Mouse (Mus musculus) kidney, adult 2 months (tissue): ENCODE data around the gene Rbfox3. TPM values are rescaled to one million over a fixed set of nuclear protein-coding genes. Genes with fewer than 3 reads are reported as not detected.

ENCODE experiments used
- DNase-seq: peaks from one replicate; pipeline ENCODE4 v3.0.0; 2021
- H3K27ac ChIP-seq: fragments of 200-500 bp; 2 replicates; pipeline ENCODE4 v1.5.1; 2012; ENCODE audit warnings: low read depth, low read length, control low read depth, inconsistent platforms; ENCODE audit not compliant: insufficient read depth
- H3K27me3 ChIP-seq: fragments of 200-500 bp; replicated peaks from 2 replicates; pipeline ENCODE4 v1.6.1; 2012; ENCODE audit warnings: mild to moderate bottlenecking, moderate library complexity, low read length, inconsistent platforms; ENCODE audit not compliant: control insufficient read depth, insufficient read depth
- H3K36me3 ChIP-seq: fragments of 200-500 bp; 2 replicates; pipeline ENCODE4 v1.6.1; 2012; ENCODE audit warnings: mild to moderate bottlenecking, moderate library complexity, low read length, inconsistent platforms; ENCODE audit not compliant: control insufficient read depth, insufficient read depth
- H3K4me1 ChIP-seq: fragments of 200-500 bp; 2 replicates; pipeline ENCODE4 v1.6.1; 2011; ENCODE audit warnings: low read length; ENCODE audit not compliant: control insufficient read depth, insufficient read depth
- H3K4me3 ChIP-seq: fragments of 200-500 bp; 2 replicates; pipeline ENCODE4 v1.5.1; 2011; ENCODE audit warnings: mild to moderate bottlenecking, low read depth, low read length, control low read depth; ENCODE audit not compliant: insufficient read depth
- CTCF ChIP-seq: fragments of 200-500 bp; conservative IDR thresholded peaks from 2 replicates; pipeline ENCODE4 v1.5.1; 2011; ENCODE audit warnings: low read depth, mild to moderate bottlenecking, control low read depth, low read length, moderate library complexity, mixed read lengths; ENCODE audit not compliant: insufficient read depth, insufficient read length
- POLR2A ChIP-seq: fragments of 200-500 bp; IDR thresholded peaks from one replicate; pipeline ENCODE4 v1.6.1; 2011; ENCODE audit warnings: low read depth, low read length, control low read depth
- WGBS: fragments of 180-500 bp; shearing (Covaris S2); methylation state at CpG from one replicate; pipeline ENCODE4 v1.1.7; 2018; 5-methylcytosine and 5-hydroxymethylcytosine counted together
- polyA plus RNA-seq: library from polyadenylated mRNA; depleted of rRNA; stranded (reverse); fragments of >200 nt; gene quantifications from 2 replicates; pipeline ENCODE4 v1.2.3, GENCODE M21; 2012; rRNA removed

Gene Rbfox3
- polyA plus RNA-seq = 0.27 TPM in 2 replicates

DNA sequence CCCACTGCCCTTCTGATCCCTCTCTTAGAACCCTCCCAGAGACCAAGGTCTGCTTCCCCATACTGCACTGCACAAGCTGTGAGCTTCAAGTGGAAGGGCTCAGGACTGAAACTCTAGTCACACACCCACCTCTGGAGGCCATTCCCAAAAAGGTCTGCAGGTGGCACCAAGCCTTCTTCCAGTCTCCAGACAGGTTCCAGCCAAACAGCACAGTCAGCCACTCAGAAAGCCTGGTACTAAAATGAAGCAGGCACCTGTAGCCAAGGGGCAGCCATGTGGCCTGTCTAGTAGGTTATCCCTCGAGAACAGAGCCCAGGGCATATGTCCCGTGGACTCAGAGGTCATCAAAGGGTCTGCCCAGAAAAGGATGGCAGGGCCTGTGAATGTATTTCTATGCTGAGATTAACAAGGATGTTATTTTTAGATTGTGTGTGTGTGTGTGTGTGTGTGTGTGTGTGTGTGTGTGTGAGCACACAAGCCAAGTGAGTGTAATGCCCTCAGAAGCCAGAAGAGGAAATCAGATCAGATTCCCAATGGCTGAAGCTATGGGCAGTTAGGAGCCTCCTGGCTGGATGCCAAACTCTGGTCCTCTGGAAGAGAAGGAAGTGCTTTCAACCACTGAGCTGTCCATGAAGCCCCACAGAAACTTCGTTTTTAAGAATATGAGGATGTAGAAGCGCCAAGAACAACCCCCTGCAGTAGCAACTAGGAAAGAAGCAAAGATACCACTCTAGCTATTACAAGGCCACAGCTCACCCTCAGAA lies at the start of gene Rbfox3:
Rbfox3 (minus strand) TSS at position 291 of the 764 bp plus-strand sequence.
- H3K4me3 ChIP-seq = no peak within 1 kb of the TSS
- H3K27ac ChIP-seq = no peak within 1 kb of the TSS
- no peaks in the 10 kb centered on the region for H3K36me3 ChIP-seq
- no peak for TF ChIP-seq POLR2A
- TF ChIP-seq CTCF = 0 out of 2 replicates have a peak, but pooled peaks have one; percentile 11
- H3K27me3 ChIP-seq = peaks cover 5% of the 10 kb centered on the region
- 51% methylated on average over 4 of the region's 4 CpGs for WGBS
- DNase-seq = peak; percentile 10
- no peaks in the 10 kb centered on the region for H3K4me1 ChIP-seq

DNA sequence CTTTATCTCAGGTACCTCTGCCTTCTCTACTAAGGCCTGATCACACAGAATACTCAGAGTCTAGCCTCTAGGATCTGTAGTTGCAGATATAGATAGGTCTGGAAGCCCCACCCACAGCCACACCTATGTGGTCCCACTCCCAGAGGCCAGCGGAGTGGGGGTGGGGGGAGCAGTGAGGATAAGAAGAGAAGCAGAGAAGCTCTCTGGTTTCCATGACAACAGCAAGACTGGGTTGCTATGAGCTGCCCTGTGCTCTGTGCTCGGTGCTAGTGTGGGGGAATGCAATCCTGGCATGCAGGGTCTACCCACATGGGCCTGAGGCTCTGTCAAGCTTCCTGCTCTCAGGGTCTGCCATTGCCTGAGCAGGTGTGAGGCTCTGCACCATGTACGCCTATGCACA lies 49.3 kb upstream of the Rbfox3 start:
- no peaks in the 10 kb centered on the region for H3K27me3 ChIP-seq
- H3K27ac ChIP-seq = no peak overlapping the region
- TF ChIP-seq POLR2A (no peak), CTCF (no peak)
- H3K4me1 ChIP-seq = no peaks in the 10 kb centered on the region
- no peak overlapping the region for H3K4me3 ChIP-seq
- 74% methylated on average over 3 of the region's 3 CpGs for WGBS
- no peak for DNase-seq
- H3K36me3 ChIP-seq = no peaks in the 10 kb centered on the region

DNA sequence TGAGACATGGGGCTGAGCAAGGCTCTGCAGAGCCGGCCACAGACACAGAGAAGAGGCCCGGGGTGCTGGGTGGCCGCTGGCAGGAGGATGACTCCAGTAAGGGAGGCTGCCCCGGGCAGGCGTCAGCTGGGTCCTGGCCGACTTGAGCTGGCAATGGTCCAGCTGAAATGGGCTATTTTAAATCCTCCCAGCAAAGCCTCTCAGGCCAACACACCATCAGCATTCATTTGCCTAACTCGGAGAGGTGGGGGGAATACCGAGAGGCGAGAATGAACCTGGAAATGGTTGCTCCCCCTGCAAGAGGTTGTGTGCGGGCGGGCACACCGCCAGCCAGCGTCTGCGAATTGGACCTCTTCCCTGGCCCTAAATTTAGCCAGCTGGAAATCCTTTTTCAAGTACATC lies 45.7 kb upstream of the Rbfox3 start:
- H3K27me3 ChIP-seq = no peaks in the 10 kb centered on the region
- no peak overlapping the region for H3K4me3 ChIP-seq
- 49% methylated on average over 14 of the region's 14 CpGs for WGBS
- TF ChIP-seq POLR2A = no peak
- TF ChIP-seq CTCF = no peak
- H3K36me3 ChIP-seq = no peaks in the 10 kb centered on the region
- peak; percentile 5 for DNase-seq
- no peaks in the 10 kb centered on the region for H3K4me1 ChIP-seq
- no peak overlapping the region for H3K27ac ChIP-seq

DNA sequence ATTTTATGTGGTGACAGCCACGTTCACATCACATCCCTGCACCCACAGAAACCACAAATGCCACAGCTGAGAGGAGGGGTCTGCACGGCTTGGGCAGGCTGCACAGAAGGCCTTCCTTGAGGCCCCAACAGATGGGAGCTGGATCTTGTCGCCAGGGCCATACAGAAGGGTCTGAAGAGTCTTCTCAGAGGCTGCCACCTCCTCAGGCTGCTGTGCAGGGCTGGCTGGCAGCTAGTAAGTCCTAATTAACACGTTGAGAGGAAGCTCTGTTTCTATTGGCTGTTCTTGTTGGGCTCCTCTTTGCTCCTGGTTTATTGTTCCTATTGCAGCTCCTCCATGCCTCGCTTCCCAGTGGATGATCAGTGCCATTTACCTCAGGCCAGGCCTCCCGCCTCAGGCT lies 43.6 kb upstream of the Rbfox3 start:
- DNase-seq = no peak
- TF ChIP-seq CTCF (no peak), POLR2A (no peak)
- 60% methylated on average over 6 of the region's 6 CpGs for WGBS

DNA sequence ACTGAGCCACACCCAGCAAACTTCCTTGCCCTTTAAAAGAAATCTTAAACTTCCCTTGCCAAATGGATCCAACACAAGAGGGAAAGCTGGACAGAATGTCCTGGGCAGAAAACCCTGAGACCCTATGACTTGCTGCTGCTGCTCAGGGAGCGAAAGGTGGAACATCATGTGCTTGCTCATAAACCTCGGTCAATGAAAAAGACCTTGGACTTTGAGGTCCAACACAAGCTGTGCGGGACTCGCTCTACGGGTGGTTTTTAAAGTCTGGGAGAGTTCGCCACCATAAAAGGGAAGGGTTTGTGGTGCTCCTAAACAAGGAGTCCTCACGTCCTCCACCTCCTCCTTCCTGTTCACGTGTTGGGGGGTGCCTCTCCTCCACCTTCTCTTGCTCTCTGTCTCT lies 34.5 kb upstream of the Rbfox3 start:
- Histone ChIP-seq H3K4me1 (no peaks in the 10 kb centered on the region), H3K4me3 (no peak overlapping the region), H3K27me3 (no peaks in the 10 kb centered on the region), H3K27ac (no peak overlapping the region), H3K36me3 (no peaks in the 10 kb centered on the region)
- TF ChIP-seq POLR2A = no peak
- no peak for TF ChIP-seq CTCF
- DNase-seq = no peak
- WGBS = 83% methylated on average over 8 of the region's 8 CpGs

More for the DNA sequence above, 43.6 kb upstream of the Rbfox3 start:
- H3K27me3 ChIP-seq = no peaks in the 10 kb centered on the region
- H3K4me3 ChIP-seq = no peak overlapping the region
- no peak overlapping the region for H3K27ac ChIP-seq
- H3K36me3 ChIP-seq = no peaks in the 10 kb centered on the region
- H3K4me1 ChIP-seq = no peaks in the 10 kb centered on the region

DNA sequence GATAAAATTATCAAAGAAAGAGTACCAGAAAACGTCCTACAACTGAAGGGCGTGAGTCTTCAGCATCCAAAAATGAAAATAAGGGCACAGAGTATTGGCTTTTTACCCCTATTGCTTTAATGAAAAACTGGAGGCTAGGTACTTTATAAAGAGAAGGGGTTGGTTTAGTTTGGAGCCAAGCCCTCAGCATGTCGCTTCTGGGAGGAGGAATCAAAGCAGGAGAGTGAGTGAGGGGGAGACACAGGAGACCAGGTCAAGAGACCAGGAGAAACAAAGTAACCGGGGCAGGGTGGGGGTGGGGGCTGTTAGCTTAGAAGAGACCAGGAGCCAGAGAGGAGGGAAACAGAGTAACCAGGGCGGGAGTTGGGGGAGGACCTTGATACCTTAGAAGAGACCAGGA lies 29.9 kb upstream of the Rbfox3 start:
- H3K4me1 ChIP-seq = no peaks in the 10 kb centered on the region
- H3K27me3 ChIP-seq = no peaks in the 10 kb centered on the region
- H3K27ac ChIP-seq = no peak overlapping the region
- H3K4me3 ChIP-seq = no peak overlapping the region
- TF ChIP-seq CTCF = no peak
- DNase-seq = no peak
- WGBS = 28% methylated on average over 5 of the region's 5 CpGs
- H3K36me3 ChIP-seq = no peaks in the 10 kb centered on the region

DNA sequence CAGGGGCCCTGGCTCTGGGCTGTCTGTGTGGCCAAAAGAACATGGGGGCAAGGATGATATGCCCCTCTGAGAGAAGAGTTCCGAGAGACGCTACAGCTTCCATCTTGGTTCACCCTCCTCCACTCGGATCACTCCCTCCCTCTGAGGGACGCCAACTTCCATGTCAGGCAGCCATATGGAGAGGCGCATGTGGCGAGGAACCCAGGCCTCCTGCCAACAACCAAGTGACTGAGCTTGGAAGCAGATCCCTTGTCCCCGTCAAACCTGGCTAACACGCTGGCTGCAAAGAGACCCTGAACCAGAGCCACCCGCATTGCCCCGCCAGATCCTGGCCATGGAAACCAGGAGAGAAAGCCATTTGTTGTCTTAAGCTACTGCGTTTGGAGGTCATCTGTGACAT lies 29.1 kb upstream of the Rbfox3 start:
- 73% methylated on average over 11 of the region's 11 CpGs for WGBS

More for the DNA sequence above, 29.1 kb upstream of the Rbfox3 start:
- Histone ChIP-seq H3K27me3 (no peaks in the 10 kb centered on the region), H3K36me3 (no peaks in the 10 kb centered on the region), H3K4me1 (no peaks in the 10 kb centered on the region), H3K4me3 (no peak overlapping the region), H3K27ac (no peak overlapping the region)
- TF ChIP-seq CTCF (no peak), POLR2A (no peak)
- DNase-seq = no peak
